Mouse (Mus musculus) kidney, embryonic 15.5 days (tissue): ENCODE data around the gene Gpr62. TPM values are rescaled to one million over a fixed set of nuclear protein-coding genes. Genes with fewer than 3 reads are reported as not detected.

Experiments used
- ATAC-seq: fragments of 200-750 bp; cut with Nextera tagmentation; replicated peaks from 2 replicates; pipeline ENCODE4 v1.8.0; 2017; ENCODE audit warnings: moderate TSS enrichment; ENCODE audit not compliant: low FRiP score
- H3K27ac ChIP-seq: fragments of 300-500 bp; sonication (generic); 2 replicates; pipeline ENCODE4 v1.5.1; 2015; ENCODE audit warnings: mild to moderate bottlenecking, inconsistent platforms
- H3K27me3 ChIP-seq: fragments of 300-500 bp; sonication (generic); 2 replicates; pipeline ENCODE4 v1.6.1; 2015; ENCODE audit warnings: inconsistent platforms
- H3K36me3 ChIP-seq: fragments of 300-500 bp; sonication (generic); 2 replicates; pipeline ENCODE4 v1.6.1; 2015; ENCODE audit warnings: inconsistent platforms
- H3K4me1 ChIP-seq: fragments of 300-500 bp; sonication (generic); 2 replicates; pipeline ENCODE4 v1.6.1; 2015; ENCODE audit warnings: inconsistent platforms
- H3K4me2 ChIP-seq: fragments of 300-500 bp; sonication (generic); 2 replicates; pipeline ENCODE4 v1.6.1; 2015; ENCODE audit warnings: moderate library complexity, mild to moderate bottlenecking, inconsistent platforms
- H3K4me3 ChIP-seq: fragments of 300-500 bp; sonication (generic); replicated peaks from 2 replicates; pipeline ENCODE4 v1.5.1; 2015; ENCODE audit warnings: mild to moderate bottlenecking, inconsistent platforms
- H3K9ac ChIP-seq: fragments of 300-500 bp; sonication (generic); 2 replicates; pipeline ENCODE4 v1.6.1; 2015; ENCODE audit warnings: mild to moderate bottlenecking, inconsistent platforms
- H3K9me3 ChIP-seq: fragments of 300-500 bp; sonication (generic); replicated peaks from 2 replicates; pipeline ENCODE4 v1.6.1; 2016; ENCODE audit warnings: inconsistent platforms
- WGBS: fragments of 180-500 bp; shearing (Covaris S2); methylation state at CpG from one replicate; pipeline ENCODE4 v1.1.7; 2015; ENCODE audit warnings: mixed read lengths; 5-methylcytosine and 5-hydroxymethylcytosine counted together
- polyA plus RNA-seq: library from polyadenylated mRNA; unstranded; fragments of >200 nt; fragmentation: Nextera tagmentation; extraction: Ambion mirVana; gene quantifications from 2 replicates; pipeline ENCODE4 v1.2.1, GENCODE M21; 2015

Gene Gpr62
- polyA plus RNA-seq, 1 experiment from 2014 or later, result 0.47 TPM

DNA sequence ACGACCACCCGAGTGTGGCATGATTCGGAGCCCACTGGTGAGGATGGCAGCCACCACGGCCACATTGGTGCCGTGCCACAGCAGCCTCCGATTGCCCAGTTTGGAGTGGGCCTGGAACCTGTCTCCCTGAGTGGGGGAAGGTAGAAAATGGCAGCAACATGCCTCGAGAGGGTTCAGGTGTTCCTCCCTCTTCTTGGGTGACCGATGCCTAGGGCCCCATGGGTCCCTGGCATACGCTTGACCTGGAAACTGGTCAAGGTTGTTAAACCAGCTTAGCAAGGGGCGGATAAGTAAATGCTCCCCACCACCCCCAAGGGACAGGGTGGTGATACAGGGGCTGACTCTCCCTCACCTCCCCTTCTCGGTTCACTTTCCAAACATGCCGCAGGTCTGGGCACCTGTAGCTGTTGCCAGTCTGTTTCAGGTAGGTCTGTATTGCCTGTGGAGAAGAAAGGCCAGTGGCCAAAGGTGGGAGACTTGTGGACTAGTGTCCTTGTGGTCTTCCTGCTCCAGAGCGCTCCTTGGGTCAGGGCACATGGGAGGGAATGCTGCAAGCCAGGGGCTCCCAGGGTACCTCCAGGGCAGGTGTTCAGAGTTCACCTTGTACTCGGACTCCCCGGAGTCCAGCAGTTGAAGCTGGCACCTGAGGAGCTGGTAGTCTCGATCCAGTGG lies 7.5 kb upstream of the Gpr62 start:
- Histone ChIP-seq H3K4me3 (no peak overlapping the region), H3K36me3 (no peaks in the 10 kb centered on the region), H3K4me2 (no peak overlapping the region), H3K4me1 (peaks cover 62% of the 10 kb centered on the region), H3K27me3 (no peaks in the 10 kb centered on the region), H3K9ac (no peak overlapping the region), H3K9me3 (no peaks in the 10 kb centered on the region), H3K27ac (no peak overlapping the region)
- no peak for ATAC-seq
- WGBS, result 89% methylated on average over 16 of the region's 16 CpGs

DNA sequence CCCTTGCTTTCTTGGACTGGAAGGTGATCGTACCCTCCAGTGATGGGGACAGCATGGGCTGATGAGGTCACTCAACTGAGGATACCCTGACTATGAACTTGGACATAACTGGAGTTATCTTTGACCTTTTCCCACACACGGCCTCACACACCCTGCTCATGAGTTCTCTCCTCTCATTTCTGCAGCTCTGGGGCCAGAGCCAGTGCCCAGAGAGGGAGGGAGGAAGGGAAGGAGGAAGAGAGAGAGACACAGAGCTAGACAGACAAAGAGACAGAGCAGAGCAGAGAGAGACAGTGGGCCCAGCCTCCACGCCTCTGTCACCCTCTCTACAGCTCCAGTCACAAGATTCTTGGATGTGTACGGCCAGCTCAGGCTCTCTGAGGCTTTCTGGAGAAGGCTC lies 6.6 kb upstream of the Gpr62 start:
- peak overlapping the region; percentile 46; the same call in 1 of the 2 replicates for H3K27ac ChIP-seq
- H3K4me2 ChIP-seq, result no peak overlapping the region
- WGBS, result 66% methylated on average over 4 of the region's 4 CpGs

DNA sequence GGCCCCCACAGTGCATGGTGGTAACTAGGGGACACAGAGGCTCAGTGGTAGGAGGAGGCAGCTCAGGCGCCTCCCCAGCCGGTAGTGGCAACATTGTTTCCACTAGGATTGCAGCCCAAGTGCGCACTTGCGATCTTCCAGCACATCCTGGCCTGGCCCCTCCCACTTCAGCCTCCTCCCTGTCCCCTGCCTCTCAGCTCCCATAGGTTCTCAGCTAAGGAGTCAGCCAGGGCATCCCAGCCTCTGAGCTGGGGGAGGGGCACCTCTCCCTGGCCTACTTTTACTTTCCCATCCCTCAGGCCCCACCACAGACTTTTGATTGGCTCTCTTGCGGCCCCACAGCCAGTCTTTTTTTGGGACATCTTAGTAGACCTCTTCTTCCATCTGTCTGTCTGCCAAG lies 6.2 kb upstream of the Gpr62 start:
- H3K27ac ChIP-seq, result no peak overlapping the region
- no peaks in the 10 kb centered on the region for H3K9me3 ChIP-seq
- 0 out of 2 replicates have a peak overlapping the region, but pooled peaks have one; percentile 14 for H3K4me3 ChIP-seq
- H3K36me3 ChIP-seq, result no peaks in the 10 kb centered on the region
- peak; percentile 46 for ATAC-seq
- H3K9ac ChIP-seq, result no peak overlapping the region; the same call in 1 of the 2 replicates
- no peaks in the 10 kb centered on the region for H3K27me3 ChIP-seq
- 10% methylated on average over 5 of the region's 5 CpGs for WGBS
- peak overlapping the region; percentile 53 for H3K4me2 ChIP-seq
- peaks cover 53% of the 10 kb centered on the region for H3K4me1 ChIP-seq

More for the DNA sequence above, 6.6 kb upstream of the Gpr62 start:
- H3K9me3 ChIP-seq, result no peaks in the 10 kb centered on the region
- no peaks in the 10 kb centered on the region for H3K27me3 ChIP-seq
- H3K4me1 ChIP-seq, result peaks cover 53% of the 10 kb centered on the region
- H3K36me3 ChIP-seq, result no peaks in the 10 kb centered on the region
- no peak overlapping the region for H3K9ac ChIP-seq
- no peak overlapping the region for H3K4me3 ChIP-seq
- ATAC-seq, result no peak

DNA sequence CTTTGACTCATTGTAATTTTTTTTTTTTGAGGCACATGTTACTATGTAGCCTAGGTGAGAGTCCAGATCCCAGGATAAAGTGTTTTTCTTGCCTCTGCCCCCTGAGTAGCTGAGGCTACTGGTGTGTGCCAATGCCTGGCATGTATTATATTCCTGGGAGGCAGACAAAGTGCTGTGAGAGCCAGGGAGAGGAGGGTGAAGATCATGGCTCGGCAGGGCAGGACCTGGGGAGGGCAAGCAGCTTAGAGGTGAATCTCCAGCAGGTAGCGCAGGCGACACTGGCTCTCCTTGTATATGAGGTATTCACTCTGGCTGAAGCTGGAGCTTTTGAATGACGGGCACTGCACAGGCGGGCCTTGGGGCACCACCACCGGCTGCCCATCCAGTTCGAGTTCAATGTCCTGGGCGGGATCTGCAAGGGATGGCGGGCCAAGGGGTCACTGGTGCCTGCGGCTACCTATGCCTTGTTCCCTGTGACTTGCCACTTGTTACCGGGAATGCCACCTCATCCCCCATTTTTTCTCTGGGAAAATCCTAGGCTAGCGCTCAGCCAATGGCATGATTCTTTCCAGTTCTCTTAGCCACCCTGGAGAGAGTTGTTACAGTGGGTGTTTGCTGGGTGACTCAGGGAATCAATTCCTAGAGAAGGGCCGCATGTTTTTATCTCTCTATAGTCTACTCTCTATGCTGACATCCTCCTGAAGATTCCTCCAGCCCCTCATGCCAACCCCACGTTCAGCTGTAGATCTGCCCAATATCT lies 5.4 kb upstream of the Gpr62 start:
- Histone ChIP-seq H3K4me2 (peak overlapping the region; percentile 53), H3K9ac (no peak overlapping the region), H3K27ac (no peak overlapping the region), H3K4me1 (peaks cover 48% of the 10 kb centered on the region), H3K36me3 (no peaks in the 10 kb centered on the region), H3K4me3 (0 out of 2 replicates have a peak overlapping the region, but pooled peaks have one; percentile 14), H3K27me3 (0 out of 2 replicates have a peak, but pooled peaks cover under 1% of the 10 kb centered on the region), H3K9me3 (no peaks in the 10 kb centered on the region)
- no peak for ATAC-seq
- 68% methylated on average over 14 of the region's 14 CpGs for WGBS

GRCm38 (mm10) chr9:106469776-106470175 lies 4.0 kb upstream of the Gpr62 start:
- Histone ChIP-seq H3K4me1 (peaks cover 47% of the 10 kb centered on the region), H3K36me3 (no peaks in the 10 kb centered on the region), H3K27ac (no peak overlapping the region), H3K4me2 (no peak overlapping the region), H3K9ac (no peak overlapping the region), H3K4me3 (no peak overlapping the region), H3K27me3 (peaks cover 6% of the 10 kb centered on the region; the same call in 1 of the 2 replicates), H3K9me3 (no peaks in the 10 kb centered on the region)
- WGBS, result 61% methylated on average over 9 of the region's 9 CpGs
- ATAC-seq, result no peak

DNA sequence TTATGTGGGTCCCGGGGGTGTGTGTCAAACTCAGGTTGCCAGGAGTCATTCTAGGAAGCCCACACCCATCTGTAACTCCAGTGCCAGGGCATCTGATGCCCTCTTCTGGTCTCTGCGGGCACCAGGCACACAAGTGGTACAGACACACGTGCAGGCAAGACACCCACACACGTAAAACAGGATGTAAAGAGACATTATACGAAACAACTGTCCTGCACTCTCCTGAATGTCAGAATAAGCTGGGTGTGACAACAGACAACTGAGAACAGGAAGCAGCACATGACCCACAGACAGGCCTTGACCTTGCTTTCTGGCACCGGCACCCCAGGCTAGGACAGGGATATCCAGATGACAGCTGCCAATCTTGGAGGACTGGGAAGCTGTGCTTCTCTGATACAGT lies 3.6 kb upstream of the Gpr62 start:
- Histone ChIP-seq H3K4me3 (no peak overlapping the region), H3K4me1 (peaks cover 47% of the 10 kb centered on the region), H3K27ac (no peak overlapping the region), H3K4me2 (no peak overlapping the region), H3K9ac (no peak overlapping the region), H3K9me3 (no peaks in the 10 kb centered on the region), H3K36me3 (no peaks in the 10 kb centered on the region), H3K27me3 (peaks cover 6% of the 10 kb centered on the region; the same call in 1 of the 2 replicates)
- WGBS, result 57% methylated on average over 6 of the region's 6 CpGs
- ATAC-seq, result no peak

- H3K36me3 ChIP-seq, result peaks cover 14% of the 10 kb centered on the region
- H3K27me3 ChIP-seq, result peaks cover 6% of the 10 kb centered on the region; the same call in 1 of the 2 replicates
- H3K9me3 ChIP-seq, result no peaks in the 10 kb centered on the region
- no peak for ATAC-seq
- no peak overlapping the region for H3K4me2 ChIP-seq
- no peak overlapping the region for H3K9ac ChIP-seq
- H3K4me1 ChIP-seq, result peaks cover 47% of the 10 kb centered on the region
- no peak overlapping the region for H3K4me3 ChIP-seq
- 81% methylated on average over 7 of the region's 7 CpGs for WGBS
- no peak overlapping the region for H3K27ac ChIP-seq
Observed at GRCm38 (mm10) chr9:106467746-106468145, 2.0 kb upstream of the Gpr62 start.

DNA sequence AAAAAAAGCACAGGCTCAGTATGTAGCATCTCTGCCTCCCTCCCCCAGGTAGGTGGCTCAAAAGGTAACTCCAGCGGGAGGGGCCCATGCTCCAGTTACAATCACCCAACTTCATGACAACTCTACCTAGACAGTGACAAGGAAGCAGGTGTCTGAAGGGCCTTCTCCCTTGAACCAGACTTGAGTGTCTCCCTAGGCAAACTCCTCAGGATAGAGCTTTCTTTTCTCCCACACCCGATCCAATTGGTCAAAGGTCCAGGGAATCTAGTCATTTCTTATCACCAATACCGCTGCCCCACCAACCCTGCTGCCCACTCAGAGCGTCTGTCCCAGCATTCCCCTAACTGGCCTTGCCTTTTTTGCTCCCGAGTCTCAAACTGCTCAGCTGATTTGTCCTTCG lies 983 bp upstream of the Gpr62 start:
- no peaks in the 10 kb centered on the region for H3K9me3 ChIP-seq
- peaks cover 23% of the 10 kb centered on the region for H3K36me3 ChIP-seq
- H3K4me3 ChIP-seq, result no peak overlapping the region
- H3K9ac ChIP-seq, result no peak overlapping the region
- peaks cover 40% of the 10 kb centered on the region for H3K4me1 ChIP-seq
- WGBS, result 90% methylated on average over 6 of the region's 6 CpGs
- H3K27ac ChIP-seq, result no peak overlapping the region
- H3K4me2 ChIP-seq, result no peak overlapping the region
- no peak for ATAC-seq
- peaks cover 6% of the 10 kb centered on the region; the same call in 1 of the 2 replicates for H3K27me3 ChIP-seq

- Histone ChIP-seq H3K4me3 (peak overlapping the region; percentile 59), H3K27ac (peak overlapping the region; percentile 59), H3K9ac (peak overlapping the region; percentile 59), H3K4me1 (peaks cover 45% of the 10 kb centered on the region), H3K27me3 (peaks cover 6% of the 10 kb centered on the region; the same call in 1 of the 2 replicates), H3K9me3 (no peaks in the 10 kb centered on the region), H3K36me3 (peaks cover 40% of the 10 kb centered on the region), H3K4me2 (peak overlapping the region; percentile 98)
- ATAC-seq, result peak; percentile 78
- 2% methylated on average over 99 of the region's 99 CpGs for WGBS
Observed at GRCm38 (mm10) chr9:106464751-106465541, 792 bp downstream of the Gpr62 start.

GRCm38 (mm10) chr9:106463122-106464063 lies 2.3 kb downstream of the Gpr62 start:
- no peak overlapping the region for H3K27ac ChIP-seq
- H3K36me3 ChIP-seq, result peaks cover 42% of the 10 kb centered on the region
- 77% methylated on average over 21 of the region's 21 CpGs for WGBS

GRCm38 (mm10) chr9:106462430-106462800 lies 3.3 kb downstream of the Gpr62 start:
- Histone ChIP-seq H3K9ac (no peak overlapping the region), H3K4me1 (peaks cover 69% of the 10 kb centered on the region), H3K36me3 (peaks cover 42% of the 10 kb centered on the region), H3K4me3 (no peak overlapping the region), H3K27ac (no peak overlapping the region), H3K9me3 (no peaks in the 10 kb centered on the region), H3K4me2 (no peak overlapping the region), H3K27me3 (peaks cover 6% of the 10 kb centered on the region; the same call in 1 of the 2 replicates)
- no peak for ATAC-seq
- whole genome bisulfite sequencing, result 94% methylated on average over 12 of the region's 12 CpGs

More at GRCm38 (mm10) chr9:106463122-106464063, 2.3 kb downstream of the Gpr62 start:
- Histone ChIP-seq H3K9ac (no peak overlapping the region), H3K4me1 (peaks cover 60% of the 10 kb centered on the region), H3K9me3 (no peaks in the 10 kb centered on the region), H3K27me3 (peaks cover 6% of the 10 kb centered on the region; the same call in 1 of the 2 replicates), H3K4me2 (no peak overlapping the region), H3K4me3 (no peak overlapping the region)
- ATAC-seq, result no peak
